Mouse (Mus musculus): ENCODE results near the gene Tiam2. TPM values are rescaled to one million over a fixed set of nuclear protein-coding genes. Genes with fewer than 3 reads are reported as not detected.

Gene Tiam2
- total RNA-seq, 1 experiment = 3.1 TPM

GRCm38 (mm10) chr17:3499468-3499867 lies 173.1 kb downstream of the Tiam2 start:
- DNase-seq (ENCODE audit: low read depth, low spot score) = no peak
- in situ Hi-C loops (cut with MboI; ENCODE audit: low sequenced_read_pairs in 2 of 2, unreplicated experiment in 2 of 2) = no loop called here
- Histone ChIP-seq H3K9ac (ENCODE audit: insufficient read depth, low read depth, low read length, poor library complexity, severe bottlenecking) (no peak overlapping the region), H3K4me3 (ENCODE audit: insufficient read depth in 1 of 2, low read depth in 1 of 2, low read length in 2 of 2, poor library complexity in 1 of 2, severe bottlenecking in 1 of 2) (no peak overlapping the region), H3K27ac (ENCODE audit: insufficient read depth, low read depth, low read length, poor library complexity, severe bottlenecking) (no peak overlapping the region), H3K9me3 (ENCODE audit: control insufficient read depth, insufficient read depth, low read depth, low read length) (no peaks in the 10 kb centered on the region), H3K4me1 (ENCODE audit: control insufficient read depth in 2 of 2, insufficient read depth in 2 of 2, low read length in 2 of 2, poor library complexity in 1 of 2) (no peaks in the 10 kb centered on the region), H3K36me3 (ENCODE audit: control insufficient read depth, insufficient read depth, low read length, poor library complexity, severe bottlenecking) (no peaks in the 10 kb centered on the region)
- TF ChIP-seq ZNF384 (IDR thresholded peaks at IDR 0.05; ENCODE audit: low read depth, low read length) (no peak), CHD2 (IDR thresholded peaks at IDR 0.05; ENCODE audit: low read depth, low read length) (no peak), MAFK (IDR thresholded peaks at IDR 0.05; ENCODE audit: insufficient read depth, low read depth, low read length) (no peak), HCFC1 (IDR thresholded peaks at IDR 0.05; ENCODE audit: borderline replicate concordance, insufficient read depth, low read length) (no peak), ZC3H11A (IDR thresholded peaks at IDR 0.05; ENCODE audit: borderline replicate concordance, low read depth, low read length) (no peak)

- H3K36me3 ChIP-seq (ENCODE audit: control insufficient read depth, insufficient read depth, low read length, poor library complexity, severe bottlenecking) = no peaks in the 10 kb centered on the region
- no peaks in the 10 kb centered on the region for H3K9me3 ChIP-seq (ENCODE audit: control insufficient read depth, insufficient read depth, low read depth, low read length)
- no peak overlapping the region for H3K27ac ChIP-seq (ENCODE audit: insufficient read depth, low read depth, low read length, poor library complexity, severe bottlenecking)
- H3K4me1 ChIP-seq (ENCODE audit: control insufficient read depth in 2 of 2, insufficient read depth in 2 of 2, low read length in 2 of 2, poor library complexity in 1 of 2) = no peaks in the 10 kb centered on the region
- no peak overlapping the region for H3K9ac ChIP-seq (ENCODE audit: insufficient read depth, low read depth, low read length, poor library complexity, severe bottlenecking)
- TF ChIP-seq ZC3H11A (IDR thresholded peaks at IDR 0.05; ENCODE audit: borderline replicate concordance, low read depth, low read length) (no peak), HCFC1 (IDR thresholded peaks at IDR 0.05; ENCODE audit: borderline replicate concordance, insufficient read depth, low read length) (no peak), MAFK (IDR thresholded peaks at IDR 0.05; ENCODE audit: insufficient read depth, low read depth, low read length) (no peak), CHD2 (IDR thresholded peaks at IDR 0.05; ENCODE audit: low read depth, low read length) (no peak)
- in situ Hi-C loops (cut with MboI; ENCODE audit: low sequenced_read_pairs in 2 of 2, unreplicated experiment in 2 of 2) = no loop called here
- DNase-seq (ENCODE audit: low read depth, low spot score) = no peak
- H3K4me3 ChIP-seq (ENCODE audit: insufficient read depth in 1 of 2, low read depth in 1 of 2, low read length in 2 of 2, poor library complexity in 1 of 2, severe bottlenecking in 1 of 2) = no peak overlapping the region
Measured at GRCm38 (mm10) chr17:3500076-3500475, 173.7 kb downstream of the Tiam2 start.

DNA sequence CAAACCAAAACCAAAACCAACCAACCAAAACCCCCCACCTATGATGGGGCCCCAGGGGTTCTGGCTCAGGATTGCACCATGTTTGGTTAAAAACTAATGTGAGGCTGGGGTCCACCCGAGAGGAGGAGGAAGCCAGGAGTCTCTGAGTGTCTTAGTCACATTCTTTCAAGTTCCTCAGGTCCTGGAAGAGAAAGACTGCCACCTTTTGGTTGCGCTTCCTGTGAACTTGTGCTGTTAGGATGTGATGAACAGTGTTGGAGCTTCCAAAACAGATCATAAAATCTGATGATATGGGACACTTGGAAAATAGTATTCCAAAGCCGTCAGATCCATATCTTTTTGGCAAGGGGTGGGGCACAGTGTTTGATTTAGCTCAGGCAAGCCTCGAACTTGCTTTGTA lies 174.6 kb downstream of the Tiam2 start:
- Histone ChIP-seq H3K4me1 (ENCODE audit: control insufficient read depth in 2 of 2, insufficient read depth in 2 of 2, low read length in 2 of 2, poor library complexity in 1 of 2) (0 out of 4 replicates have a peak, but pooled peaks cover 0 to 1% of the 10 kb centered on the region in 2 experiments), H3K9me3 (ENCODE audit: control insufficient read depth, insufficient read depth, low read depth, low read length) (no peaks in the 10 kb centered on the region), H3K36me3 (ENCODE audit: control insufficient read depth, insufficient read depth, low read length, poor library complexity, severe bottlenecking) (no peaks in the 10 kb centered on the region), H3K27ac (ENCODE audit: insufficient read depth, low read depth, low read length, poor library complexity, severe bottlenecking) (no peak overlapping the region), H3K9ac (ENCODE audit: insufficient read depth, low read depth, low read length, poor library complexity, severe bottlenecking) (no peak overlapping the region), H3K4me3 (ENCODE audit: insufficient read depth in 1 of 2, low read depth in 1 of 2, low read length in 2 of 2, poor library complexity in 1 of 2, severe bottlenecking in 1 of 2) (no peak overlapping the region)
- no peak for DNase-seq (ENCODE audit: low read depth, low spot score)
- in situ Hi-C loops (cut with MboI; ENCODE audit: low sequenced_read_pairs in 2 of 2, unreplicated experiment in 2 of 2) = no loop called here
- TF ChIP-seq MAFK (IDR thresholded peaks at IDR 0.05; ENCODE audit: insufficient read depth, low read depth, low read length) (no peak), ZNF384 (IDR thresholded peaks at IDR 0.05; ENCODE audit: low read depth, low read length) (no peak), ZC3H11A (IDR thresholded peaks at IDR 0.05; ENCODE audit: borderline replicate concordance, low read depth, low read length) (no peak), HCFC1 (IDR thresholded peaks at IDR 0.05; ENCODE audit: borderline replicate concordance, insufficient read depth, low read length) (no peak), CHD2 (IDR thresholded peaks at IDR 0.05; ENCODE audit: low read depth, low read length) (no peak)

- Histone ChIP-seq H3K9ac (ENCODE audit: insufficient read depth, low read depth, low read length, poor library complexity, severe bottlenecking) (no peak overlapping the region), H3K4me1 (ENCODE audit: control insufficient read depth in 2 of 2, insufficient read depth in 2 of 2, low read length in 2 of 2, poor library complexity in 1 of 2) (peaks cover 1 to 3% of the 10 kb centered on the region in 2 experiments; a peak in 2 of 4 replicates), H3K9me3 (ENCODE audit: control insufficient read depth, insufficient read depth, low read depth, low read length) (no peaks in the 10 kb centered on the region), H3K4me3 (ENCODE audit: insufficient read depth in 1 of 2, low read depth in 1 of 2, low read length in 2 of 2, poor library complexity in 1 of 2, severe bottlenecking in 1 of 2) (no peak overlapping the region), H3K27ac (ENCODE audit: insufficient read depth, low read depth, low read length, poor library complexity, severe bottlenecking) (no peak overlapping the region), H3K36me3 (ENCODE audit: control insufficient read depth, insufficient read depth, low read length, poor library complexity, severe bottlenecking) (no peaks in the 10 kb centered on the region; the same call in 1 of the 2 replicates)
- DNase-seq (ENCODE audit: low read depth, low spot score) = no peak
- no peak for TF ChIP-seq HCFC1 (IDR thresholded peaks at IDR 0.05; ENCODE audit: borderline replicate concordance, insufficient read depth, low read length)
- TF ChIP-seq MAFK (IDR thresholded peaks at IDR 0.05; ENCODE audit: insufficient read depth, low read depth, low read length) = no peak
- TF ChIP-seq ZNF384 (IDR thresholded peaks at IDR 0.05; ENCODE audit: low read depth, low read length) = no peak
- in situ Hi-C loops (cut with MboI; ENCODE audit: low sequenced_read_pairs in 2 of 2, unreplicated experiment in 2 of 2) = no loop called here
Measured at GRCm38 (mm10) chr17:3505711-3506110, 179.3 kb downstream of the Tiam2 start.

GRCm38 (mm10) chr17:3506508-3506907 lies 180.1 kb downstream of the Tiam2 start:
- DNase-seq (ENCODE audit: low read depth, low spot score) = no peak
- peaks cover 1 to 3% of the 10 kb centered on the region in 2 experiments; a peak in 2 of 4 replicates for H3K4me1 ChIP-seq (ENCODE audit: control insufficient read depth in 2 of 2, insufficient read depth in 2 of 2, low read length in 2 of 2, poor library complexity in 1 of 2)
- no peaks in the 10 kb centered on the region; the same call in 1 of the 2 replicates for H3K36me3 ChIP-seq (ENCODE audit: control insufficient read depth, insufficient read depth, low read length, poor library complexity, severe bottlenecking)
- in situ Hi-C loops (cut with MboI; ENCODE audit: low sequenced_read_pairs in 2 of 2, unreplicated experiment in 2 of 2) = no loop called here
- H3K4me3 ChIP-seq (ENCODE audit: insufficient read depth in 1 of 2, low read depth in 1 of 2, low read length in 2 of 2, poor library complexity in 1 of 2, severe bottlenecking in 1 of 2) = no peak overlapping the region
- no peak overlapping the region for H3K9ac ChIP-seq (ENCODE audit: insufficient read depth, low read depth, low read length, poor library complexity, severe bottlenecking)
- no peak overlapping the region for H3K27ac ChIP-seq (ENCODE audit: insufficient read depth, low read depth, low read length, poor library complexity, severe bottlenecking)
- H3K9me3 ChIP-seq (ENCODE audit: control insufficient read depth, insufficient read depth, low read depth, low read length) = no peaks in the 10 kb centered on the region
- TF ChIP-seq CHD2 (IDR thresholded peaks at IDR 0.05; ENCODE audit: low read depth, low read length) = no peak
- TF ChIP-seq HCFC1 (IDR thresholded peaks at IDR 0.05; ENCODE audit: borderline replicate concordance, insufficient read depth, low read length) = no peak
- TF ChIP-seq MAFK (IDR thresholded peaks at IDR 0.05; ENCODE audit: insufficient read depth, low read depth, low read length) = no peak
- no peak for TF ChIP-seq ZC3H11A (IDR thresholded peaks at IDR 0.05; ENCODE audit: borderline replicate concordance, low read depth, low read length)
- TF ChIP-seq ZNF384 (IDR thresholded peaks at IDR 0.05; ENCODE audit: low read depth, low read length) = no peak

All from ES-E14 (cell line).